Mouse (Mus musculus) gastrocnemius, adult 8-10 months (tissue): Measurements from ENCODE around the gene Olfr1022. TPM values are rescaled to one million over a fixed set of nuclear protein-coding genes. Genes with fewer than 3 reads are reported as not detected.

Source experiments
- DNase-seq, 2 experiments: peaks; one replicate each; pipeline ENCODE4 v3.0.0; 2022; ENCODE audit warnings: low spot score in 2 of 2
- total RNA-seq, 4 experiments: library from RNA; stranded (reverse); gene quantifications; 2 replicates each; pipeline ENCODE4 v1.2.4; 2022

The Olfr1022 gene
- not detected for total RNA-seq

- no peak for DNase-seq
Measured at GRCm38 (mm10) chr2:85868294-85868693, at the start of gene Olfr1022. TSS of gene Olfr1022 (plus strand) at chr2:85868594.

GRCm38 (mm10) chr2:85845383-85845782 is 23.0 kb upstream of the Olfr1022 start, which contains the start of gene Olfr1019:
TSS of gene Olfr1019 (minus strand) at chr2:85845483.
- no peak for DNase-seq

DNA sequence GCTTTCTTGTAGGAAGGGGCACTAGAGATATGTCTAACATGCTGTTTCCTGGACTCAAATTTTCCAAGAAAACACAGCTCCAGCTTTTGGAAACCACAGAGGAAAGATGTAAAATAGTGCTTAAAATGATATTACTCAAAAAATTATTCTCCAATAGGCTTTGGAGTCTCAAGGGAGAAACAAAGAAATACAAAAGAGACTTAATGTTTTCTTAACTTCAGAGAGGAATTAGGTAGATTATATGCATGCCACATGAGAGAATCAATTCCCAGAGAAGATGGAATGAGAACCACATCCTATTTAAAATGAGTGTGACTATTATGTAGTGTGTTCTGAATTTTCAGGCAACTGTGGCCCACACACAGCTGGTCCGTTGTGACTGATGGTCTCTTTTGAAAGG is 21.7 kb upstream of the Olfr1022 start, which contains the start of gene Olfr1020:
TSS of gene Olfr1020 (plus strand) at position 301 of the 400 bp plus-strand sequence.
- DNase-seq: no peak

GRCm38 (mm10) chr2:85885340-85885739 is 16.9 kb downstream of the Olfr1022 start, which contains the start of gene Olfr1023:
TSS of gene Olfr1023 (plus strand) at chr2:85885640.
- no peak for DNase-seq

DNA sequence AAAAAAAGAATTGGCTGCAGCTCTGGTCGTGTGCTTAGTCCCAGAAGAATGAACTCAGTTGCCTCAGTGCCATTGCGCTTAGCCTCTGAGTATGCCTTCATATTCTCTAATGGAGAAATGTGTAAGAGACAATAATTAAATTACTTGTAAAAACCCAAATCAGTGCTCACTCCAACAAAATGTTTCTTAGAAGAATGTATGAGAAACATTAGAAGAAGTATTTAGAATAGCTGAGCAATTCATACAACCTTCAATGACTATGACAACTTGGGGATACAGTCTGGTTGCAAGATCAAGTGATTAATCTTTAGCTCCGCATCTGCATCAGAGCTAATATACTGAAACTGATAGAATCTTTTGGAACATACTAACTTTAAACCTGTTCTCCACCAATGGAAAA is 36.6 kb downstream of the Olfr1022 start, which contains the start of gene Olfr1024:
TSS of gene Olfr1024 (minus strand) at position 101 of the 400 bp plus-strand sequence.
- no peak for DNase-seq

DNA sequence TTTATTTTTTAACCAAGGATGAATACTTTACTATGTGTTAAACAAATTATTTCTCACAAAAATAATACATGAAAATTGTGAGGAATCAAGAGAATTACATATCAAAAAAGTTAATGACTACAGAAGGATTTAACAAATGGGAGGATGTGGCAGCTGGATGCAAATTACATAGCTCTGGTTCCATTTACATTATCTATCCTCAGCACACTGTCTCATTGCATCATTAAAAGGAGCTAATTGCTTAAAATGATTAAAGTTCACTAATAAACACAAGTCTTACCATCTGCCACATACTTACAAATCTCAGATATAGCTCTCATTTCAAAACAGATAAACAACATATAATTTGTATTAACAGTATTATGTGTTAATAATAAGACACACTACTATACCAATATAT is 44.8 kb downstream of the Olfr1022 start:
- no peak for DNase-seq

DNA sequence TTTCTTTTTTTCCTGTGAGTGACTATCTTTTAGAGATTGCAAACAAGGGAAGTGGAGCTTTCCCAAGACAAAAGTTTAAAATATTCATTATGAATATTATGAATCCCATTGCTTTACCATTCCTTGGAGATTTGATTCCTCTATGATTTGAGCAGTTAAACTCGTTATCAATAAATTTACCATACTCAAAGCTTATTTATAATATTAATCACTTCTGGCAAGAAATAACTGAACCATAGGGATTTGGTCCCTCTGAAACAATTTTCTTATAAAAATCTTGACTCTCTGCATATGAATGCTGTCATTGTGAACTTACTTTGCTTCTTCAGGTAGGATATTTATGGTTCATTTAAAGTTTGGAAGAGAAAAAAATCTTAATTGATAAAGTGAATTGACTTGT is 46.5 kb downstream of the Olfr1022 start, which contains the start of gene Olfr1025-ps1:
TSS of gene Olfr1025-ps1 (plus strand) at position 301 of the 400 bp plus-strand sequence.
- no peak for DNase-seq

Other genes starting within 250 kb of the Olfr1022 start
- gene Olfr1002, start 217.9 kb upstream of the Olfr1022 start, total RNA-seq: not detected
- not detected for gene Olfr154, start 204.1 kb upstream of the Olfr1022 start, total RNA-seq
- not detected for gene Olfr1006, start 189.8 kb upstream of the Olfr1022 start, total RNA-seq
- gene Olfr1008, start 179.2 kb upstream of the Olfr1022 start, total RNA-seq: not detected
- gene Olfr1009, start 153.2 kb upstream of the Olfr1022 start, total RNA-seq: not detected
- gene Olfr1012, start 105.8 kb upstream of the Olfr1022 start, total RNA-seq: not detected
- gene Olfr1013, start 101.5 kb upstream of the Olfr1022 start, total RNA-seq: not detected
- gene Olfr1014, start 95.9 kb upstream of the Olfr1022 start, total RNA-seq: not detected
- not detected for gene Olfr1015, start 86.6 kb upstream of the Olfr1022 start, total RNA-seq
- gene Olfr1016, start 66.0 kb upstream of the Olfr1022 start, total RNA-seq: not detected
- gene Olfr1018, start 50.1 kb upstream of the Olfr1022 start, total RNA-seq: not detected
- gene Olfr1019, start 23.1 kb upstream of the Olfr1022 start, total RNA-seq: not detected
- gene Olfr1020, start 21.6 kb upstream of the Olfr1022 start, total RNA-seq: not detected
- not detected for gene Olfr1023, start 17.0 kb downstream of the Olfr1022 start, total RNA-seq
- gene Olfr1024, start 36.5 kb downstream of the Olfr1022 start, total RNA-seq: not detected
- not detected for gene Olfr1025-ps1, start 46.6 kb downstream of the Olfr1022 start, total RNA-seq
- gene Olfr1026, start 53.0 kb downstream of the Olfr1022 start, total RNA-seq: not detected
- gene Olfr1028, start 81.8 kb downstream of the Olfr1022 start, total RNA-seq: not detected
- not detected for gene Olfr1029, start 105.3 kb downstream of the Olfr1022 start, total RNA-seq
- gene Olfr1030, start 110.7 kb downstream of the Olfr1022 start, total RNA-seq: not detected
- not detected for gene Olfr1031, start 121.7 kb downstream of the Olfr1022 start, total RNA-seq
- gene Olfr1032, start 136.9 kb downstream of the Olfr1022 start, total RNA-seq: not detected
- gene Olfr1033, start 152.0 kb downstream of the Olfr1022 start, total RNA-seq: under 1 TPM in 1 of 4 experiments, not detected in 3; 0.54 TPM
- gene Olfr1034, start 177.3 kb downstream of the Olfr1022 start, total RNA-seq: not detected
- gene Olfr1036, start 205.4 kb downstream of the Olfr1022 start, total RNA-seq: not detected
- not detected for gene Olfr1037, start 218.8 kb downstream of the Olfr1022 start, total RNA-seq